Mouse (Mus musculus): Measurements from ENCODE around the gene Dusp5.
"Not testable (repeated sequence)": the region's sequence is repeated elsewhere in the genome, so short reads cannot be mapped to it uniquely, and the experiment has no call there.

Gene Dusp5

DNA sequence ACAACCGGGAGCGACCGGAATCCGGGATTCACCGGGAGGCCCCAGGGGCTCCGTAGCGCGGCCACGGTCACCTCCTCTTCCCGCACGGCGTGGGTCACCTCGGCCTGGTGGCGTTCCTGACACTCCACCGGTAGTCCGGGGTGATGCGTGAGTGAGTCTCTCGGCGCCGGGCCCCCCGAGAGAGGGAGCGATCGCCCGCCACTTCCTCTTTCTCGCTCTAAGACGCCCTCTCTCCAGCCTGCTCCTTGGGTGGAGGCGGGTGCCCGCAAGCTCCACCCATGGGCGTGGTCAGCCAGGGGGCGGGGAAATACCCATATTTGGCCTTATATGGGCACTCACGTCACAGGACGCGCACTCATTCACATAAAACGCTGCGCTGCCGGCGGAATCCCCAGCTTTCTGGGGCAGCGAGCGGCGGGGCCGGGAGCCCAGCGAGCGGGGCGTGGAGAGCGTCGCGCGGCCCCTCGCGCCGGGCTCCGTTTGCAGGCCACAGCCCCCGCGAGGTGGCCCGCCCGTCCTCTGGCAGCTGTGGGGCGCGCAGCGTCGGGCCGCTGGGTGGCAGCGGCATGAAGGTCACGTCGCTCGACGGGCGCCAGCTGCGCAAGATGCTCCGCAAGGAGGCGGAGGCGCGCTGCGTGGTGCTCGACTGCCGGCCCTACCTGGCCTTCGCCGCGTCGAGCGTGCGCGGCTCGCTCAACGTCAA is at the start of gene Dusp5:
Gene Dusp5 (plus strand): TSS at position 358 of the 703 bp plus-strand sequence.
- in situ Hi-C loops (cut with MboI, MseI), result no loop called here

DNA sequence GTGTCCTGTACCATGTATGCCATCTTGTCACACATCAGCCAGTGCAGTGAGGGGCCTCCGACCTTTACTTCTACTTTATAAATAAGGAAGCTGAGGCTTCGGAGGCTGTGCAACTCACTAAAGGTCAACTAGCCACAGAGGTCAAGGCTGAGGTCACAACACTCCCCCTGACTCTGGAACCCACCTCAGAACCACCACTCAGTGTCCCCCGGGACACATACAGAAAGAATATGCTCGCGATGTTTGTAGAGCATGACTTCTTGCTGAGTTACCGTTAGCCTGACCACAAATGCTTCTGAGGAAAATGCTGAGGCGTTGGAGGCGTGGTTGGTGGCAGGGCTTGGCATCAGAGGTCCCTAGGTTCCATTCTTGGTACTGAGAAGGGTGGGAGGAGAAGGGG is 49.3 kb upstream of the Dusp5 start:
- in situ Hi-C loops (cut with MboI, MseI), result loop anchor here in 1 of 2 experiments (5.0 kb wide), 1 partner anchor 38 kb away; no protein-coding TSS in a partner anchor

DNA sequence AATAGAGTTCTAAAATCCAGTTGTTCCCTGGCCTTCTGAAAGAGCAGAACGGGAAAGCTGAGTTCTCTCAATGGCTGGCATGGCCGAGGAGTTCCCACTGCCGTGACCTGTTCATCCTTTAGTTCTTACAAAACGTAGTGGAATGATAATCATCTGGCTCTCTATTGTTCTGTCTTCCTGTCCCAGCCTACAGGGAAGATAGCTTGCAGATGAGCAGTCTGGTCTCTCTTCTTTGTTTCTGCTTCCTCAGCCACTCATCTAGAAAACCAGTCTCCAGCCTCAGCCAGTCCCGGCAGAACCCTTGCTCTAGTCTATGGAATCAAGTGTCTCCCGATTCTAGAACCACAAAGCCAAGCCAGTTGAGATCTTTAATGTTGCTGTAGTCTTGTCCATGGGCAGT is 46.8 kb upstream of the Dusp5 start:
- in situ Hi-C loops (cut with MboI, MseI), result no loop called here

DNA sequence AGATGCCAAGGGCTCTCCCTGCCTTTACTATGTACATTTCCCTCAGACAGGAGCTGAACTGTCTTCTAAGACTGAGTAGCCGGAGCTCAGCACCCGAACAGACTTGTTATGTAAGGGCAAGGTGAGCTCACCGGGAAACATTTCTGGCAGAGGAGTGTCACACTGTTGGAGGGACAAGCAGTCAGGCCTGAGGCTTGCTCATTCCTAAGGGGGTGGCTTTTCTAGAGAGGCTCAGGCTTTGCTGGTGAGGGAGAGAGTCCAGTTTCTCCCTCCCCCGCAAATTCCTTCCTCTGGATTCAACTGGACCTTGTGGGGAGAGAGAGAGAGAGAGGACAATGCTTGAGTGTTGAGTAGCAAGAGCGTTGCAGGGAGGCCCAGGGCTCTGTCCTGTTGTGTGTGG is 46.4 kb upstream of the Dusp5 start:
- in situ Hi-C loops (cut with MboI, MseI), result no loop called here

- in situ Hi-C loops (cut with MboI, MseI), result no loop called here
Observed at GRCm38 (mm10) chr19:53483984-53484383, 44.9 kb upstream of the Dusp5 start.

- in situ Hi-C loops (cut with MboI, MseI), result loop anchor here in 1 of 2 experiments (5.0 kb wide), 1 partner anchor 48 kb away; no protein-coding TSS in a partner anchor
Observed at GRCm38 (mm10) chr19:53484918-53485317, 44.0 kb upstream of the Dusp5 start.

GRCm38 (mm10) chr19:53489187-53489586 is 39.7 kb upstream of the Dusp5 start:
- in situ Hi-C loops (cut with MboI, MseI), result loop anchor here in 1 of 2 experiments (5.0 kb wide), 1 partner anchor 52 kb away; no protein-coding TSS in a partner anchor

- in situ Hi-C loops (cut with MboI, MseI), result loop anchor here in 1 of 2 experiments (5.0 kb wide), 1 partner anchor 53 kb away; no protein-coding TSS in a partner anchor
Observed at GRCm38 (mm10) chr19:53489910-53490309, 39.0 kb upstream of the Dusp5 start.

GRCm38 (mm10) chr19:53490898-53491297 is 38.0 kb upstream of the Dusp5 start:
- in situ Hi-C loops (cut with MboI, MseI), result no loop called here

GRCm38 (mm10) chr19:53492528-53492927 is 36.4 kb upstream of the Dusp5 start:
- in situ Hi-C loops (cut with MboI, MseI), result no loop called here

GRCm38 (mm10) chr19:53493866-53494265 is 35.0 kb upstream of the Dusp5 start:
- in situ Hi-C loops (cut with MboI, MseI), result no loop called here

DNA sequence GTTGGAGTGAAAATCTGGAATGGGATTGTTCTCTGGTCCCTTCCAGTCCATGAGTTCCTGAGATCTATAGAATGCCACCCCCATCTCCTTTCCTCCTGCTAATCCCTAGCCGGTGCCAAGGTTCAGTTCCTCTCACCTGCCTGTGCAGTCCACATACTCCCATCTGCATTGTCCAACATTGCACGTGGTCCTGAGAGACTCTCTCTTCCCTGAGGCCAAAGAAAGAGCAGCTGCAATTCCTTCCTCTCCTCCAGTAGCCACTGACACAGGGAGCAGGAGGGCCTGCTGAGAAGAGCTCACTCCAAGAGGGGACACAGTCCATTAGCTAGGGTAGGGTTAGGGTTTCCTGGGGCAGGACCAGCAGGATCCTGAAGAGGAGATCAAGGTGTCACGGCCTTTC is 31.0 kb upstream of the Dusp5 start:
- in situ Hi-C loops (cut with MboI, MseI), result no loop called here

DNA sequence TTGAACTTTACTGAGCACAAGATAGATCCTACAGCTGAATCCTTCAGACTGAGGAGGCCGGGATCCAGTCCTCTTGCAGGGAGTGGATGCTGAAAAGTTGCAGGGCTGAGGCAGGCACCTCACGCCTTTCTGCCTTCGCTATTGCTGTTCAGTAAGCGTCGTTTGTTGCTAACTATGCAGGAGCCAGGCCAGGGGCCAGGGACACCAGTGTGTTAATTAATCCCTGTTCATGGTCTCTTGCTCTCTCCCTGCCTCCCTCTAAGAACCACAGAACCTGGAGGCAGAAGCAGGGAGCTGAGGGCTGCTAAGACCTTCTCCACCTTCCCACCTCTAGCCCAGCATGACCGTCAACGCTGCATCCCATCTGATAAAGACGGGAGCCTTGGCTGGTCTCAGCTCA is 29.9 kb upstream of the Dusp5 start:
- in situ Hi-C loops (cut with MboI, MseI), result no loop called here

GRCm38 (mm10) chr19:53499451-53499940 is 29.4 kb upstream of the Dusp5 start:
- in situ Hi-C loops (cut with MboI, MseI), result no loop called here

GRCm38 (mm10) chr19:53500298-53501006 is 28.5 kb upstream of the Dusp5 start:
- in situ Hi-C loops (cut with MboI, MseI), result no loop called here

DNA sequence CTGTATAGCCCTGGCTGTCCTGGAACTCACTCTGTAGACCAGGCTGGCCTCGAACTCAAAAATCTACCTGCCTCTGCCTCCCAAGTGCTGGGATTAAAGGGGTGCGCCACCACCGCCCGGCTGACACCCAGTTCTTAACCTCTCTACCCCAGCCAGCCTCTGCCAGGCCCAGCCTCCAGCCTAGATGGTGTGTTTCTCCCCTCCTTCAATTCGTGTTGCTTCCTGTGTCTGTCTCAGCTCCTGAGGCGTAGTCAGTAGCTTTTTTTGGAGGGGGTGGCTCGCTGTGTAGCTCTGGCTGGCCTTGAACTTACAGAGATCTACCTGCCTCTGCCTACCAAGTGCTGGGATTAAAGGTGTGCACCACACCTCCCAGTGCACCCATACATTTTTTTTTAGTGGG is 27.7 kb upstream of the Dusp5 start:
- in situ Hi-C loops (cut with MboI, MseI), result not testable (repeated sequence)

DNA sequence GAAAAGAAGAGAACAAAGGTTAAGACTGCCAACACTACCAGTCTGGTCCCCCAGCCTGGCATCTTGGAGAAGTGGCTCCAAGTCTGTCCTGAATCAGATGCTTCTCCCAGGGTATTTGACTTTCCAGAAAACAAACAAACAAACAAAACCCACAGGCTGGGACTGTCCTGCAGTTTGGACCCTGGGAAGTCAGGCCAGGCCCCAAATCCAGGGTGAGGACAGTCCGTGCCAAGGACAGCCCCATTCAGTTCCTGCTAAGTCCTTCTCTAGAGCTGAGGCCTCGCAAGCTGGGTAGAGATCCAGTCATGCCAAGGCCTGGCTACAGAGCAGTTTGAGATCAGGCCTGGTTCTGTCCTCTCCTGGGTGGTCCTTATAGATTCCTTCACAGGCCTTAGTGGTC is 27.1 kb upstream of the Dusp5 start:
- in situ Hi-C loops (cut with MboI, MseI), result no loop called here

DNA sequence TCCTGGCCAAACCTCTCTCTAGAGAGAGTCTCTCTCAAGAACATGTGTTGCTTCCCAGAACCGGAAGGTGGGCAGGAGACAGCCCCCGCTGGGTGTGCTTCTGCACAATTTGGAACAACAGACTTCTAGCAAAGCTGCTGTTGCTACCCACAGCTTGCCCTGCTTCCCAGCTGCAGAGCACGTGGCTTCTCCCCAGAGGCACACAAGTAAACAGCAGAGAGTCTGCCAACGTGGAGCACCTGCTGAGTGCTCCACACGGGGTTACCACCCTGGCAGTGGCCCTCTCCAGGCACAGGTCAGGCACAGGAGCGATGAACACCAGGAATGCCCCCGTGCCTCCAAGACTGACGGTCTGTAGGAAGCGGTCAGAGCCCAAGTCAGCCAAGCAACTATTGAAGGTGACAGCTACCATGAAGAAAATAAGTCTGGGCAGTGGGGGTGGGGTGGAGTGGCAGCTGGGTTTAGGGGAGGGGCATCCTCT is 26.0 kb upstream of the Dusp5 start:
- in situ Hi-C loops (cut with MboI, MseI), result no loop called here

GRCm38 (mm10) chr19:53504181-53504580 is 24.7 kb upstream of the Dusp5 start:
- in situ Hi-C loops (cut with MboI, MseI), result no loop called here

DNA sequence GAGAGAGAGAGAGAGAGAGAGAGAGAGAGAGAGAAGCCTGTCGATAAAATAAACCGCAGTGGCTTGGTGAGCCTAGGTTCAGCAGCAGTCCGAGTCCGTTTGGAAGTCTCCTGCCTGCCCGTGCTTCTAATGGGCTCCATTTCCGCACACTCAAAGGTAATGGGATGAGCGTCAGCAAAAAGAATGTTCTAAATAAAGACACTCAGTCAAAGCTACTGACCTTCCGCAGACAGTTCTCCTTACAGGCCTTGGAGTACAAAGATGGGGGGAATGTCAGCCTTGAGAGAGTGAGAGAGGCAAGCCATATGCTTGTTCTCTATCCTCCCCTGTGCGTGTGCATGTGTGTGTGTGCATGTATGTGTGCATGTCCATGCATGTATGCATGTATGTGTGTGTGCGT is 23.2 kb upstream of the Dusp5 start:
- in situ Hi-C loops (cut with MboI, MseI), result no loop called here

DNA sequence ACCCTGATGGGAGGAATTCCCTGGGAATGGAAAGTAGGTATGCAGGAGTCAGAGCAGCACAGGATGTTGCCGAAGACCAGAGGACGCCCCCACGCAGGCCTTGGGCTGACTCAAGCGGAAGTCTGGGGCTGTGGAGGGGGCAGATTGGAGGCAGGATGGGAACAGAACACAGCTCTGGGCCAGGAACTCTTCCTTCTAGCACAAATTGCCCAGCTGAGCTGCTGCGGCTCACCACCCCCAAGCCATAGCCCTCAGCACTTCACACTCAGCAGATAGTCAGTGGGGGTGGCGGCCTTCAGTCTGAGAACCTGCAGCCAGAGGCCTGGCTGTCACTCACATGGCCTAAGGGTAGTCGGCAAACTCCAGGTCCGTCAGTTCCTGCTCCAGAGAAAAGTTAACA is 21.4 kb upstream of the Dusp5 start:
- in situ Hi-C loops (cut with MboI, MseI), result no loop called here

- in situ Hi-C loops (cut with MboI, MseI), result no loop called here
Observed at GRCm38 (mm10) chr19:53511244-53511934, 17.5 kb upstream of the Dusp5 start.
